12 mouse cellular contexts compared by ENCODE assay signal in genomic region chr3:60513746-60514145, GRCm38 (mm10). TPM values are rescaled to one million over a fixed set of nuclear protein-coding genes. Genes with fewer than 3 reads are reported as not detected.
DNase-seq lines count a peak whose midpoint lies in the region; ATAC-seq lines count a peak whose summit lies in the region.
"Had no signal": no experiment of that assay in that cellular context is flagged by ENCODE, and none has a peak within 500 bp of the region (broad histone marks: within the 10 kb centered on the region; RNA-seq: fewer than 3 reads in every experiment).

No protein-coding gene starts in this region.

- no peak for DNase-seq in cerebellum, postnatal 36 days
- DNase-seq in heart, postnatal 14 days: no peak
- DNase-seq in midbrain, embryonic 11.5 days (ENCODE audit: low spot score, missing footprints): no peak
- no peak for DNase-seq in midbrain, embryonic 14.5 days
- DNase-seq in naive thymus-derived CD4-positive, alpha-beta T cell, adult 2 months (ENCODE audit: low read depth): peak; percentile 38
- DNase-seq in thymus, postnatal 14 days: no peak
- DNase-seq: adrenal gland, postnatal 14 days; embryo, embryonic 11 days; liver, embryonic 13.5 days; retina, postnatal 1 day had no signal

- H3K4me1 ChIP-seq in heart, embryonic 14.5 days (ENCODE audit: control insufficient read depth in 2 of 2, insufficient read depth in 2 of 2, low read length in 2 of 2): peaks cover 17 to 48% of the 10 kb centered on the region in 2 experiments
- H3K4me1 ChIP-seq in midbrain, embryonic 11.5 days (ENCODE audit: control insufficient read depth, insufficient read depth, low read length): peaks cover 2% of the 10 kb centered on the region; the same call in 1 of the 2 replicates
- no peaks in the 10 kb centered on the region for H3K4me1 ChIP-seq in midbrain, embryonic 14.5 days (ENCODE audit: control insufficient read depth, insufficient read depth, low read length)

- H3K4me2 ChIP-seq in heart, embryonic 14.5 days (ENCODE audit: low read length): no peak overlapping the region
- H3K4me2 ChIP-seq in midbrain, embryonic 11.5 days: no peak overlapping the region
- no peak overlapping the region for H3K4me2 ChIP-seq in midbrain, embryonic 14.5 days (ENCODE audit: low read length)
- H3K4me2 ChIP-seq: liver, embryonic 13.5 days had no signal

- no peaks in the 10 kb centered on the region for H3K9me3 ChIP-seq in heart, embryonic 14.5 days (ENCODE audit: control insufficient read depth, low read length)
- H3K9me3 ChIP-seq in midbrain, embryonic 11.5 days (ENCODE audit: control insufficient read depth, low read length): no peaks in the 10 kb centered on the region
- no peaks in the 10 kb centered on the region for H3K9me3 ChIP-seq in midbrain, embryonic 14.5 days (ENCODE audit: control insufficient read depth, low read length)
- H3K9me3 ChIP-seq: liver, embryonic 13.5 days had no signal

- no peaks in the 10 kb centered on the region for H3K27me3 ChIP-seq in heart, embryonic 14.5 days (ENCODE audit: control insufficient read depth, insufficient read depth, low read length)
- H3K27me3 ChIP-seq in midbrain, embryonic 11.5 days (ENCODE audit: control insufficient read depth, insufficient read depth, low read length): 0 out of 2 replicates have a peak, but pooled peaks cover 2% of the 10 kb centered on the region
- no peaks in the 10 kb centered on the region for H3K27me3 ChIP-seq in midbrain, embryonic 14.5 days (ENCODE audit: control insufficient read depth, insufficient read depth, low read length)
- H3K27me3 ChIP-seq: liver, embryonic 13.5 days had no signal

- no peaks in the 10 kb centered on the region for H3K36me3 ChIP-seq in heart, embryonic 14.5 days (ENCODE audit: control insufficient read depth, insufficient read depth, low read length)
- H3K36me3 ChIP-seq in midbrain, embryonic 11.5 days (ENCODE audit: control insufficient read depth, insufficient read depth, low read length): no peaks in the 10 kb centered on the region
- no peaks in the 10 kb centered on the region for H3K36me3 ChIP-seq in midbrain, embryonic 14.5 days (ENCODE audit: control insufficient read depth, insufficient read depth, low read length)
- H3K36me3 ChIP-seq: liver, embryonic 13.5 days had no signal

- 15% methylated on average over 2 of the region's 2 CpGs for WGBS in heart, embryonic 14.5 days
- WGBS in midbrain, embryonic 11.5 days: 85% methylated on average over 2 of the region's 2 CpGs
- 84% methylated on average over 2 of the region's 2 CpGs for WGBS in midbrain, embryonic 14.5 days

- no peak overlapping the region for H3K4me3 ChIP-seq in heart, embryonic 14.5 days (ENCODE audit: control insufficient read depth in 1 of 2, insufficient read depth in 1 of 2, low read depth in 1 of 2, low read length in 2 of 2)
- no peak overlapping the region for H3K4me3 ChIP-seq in midbrain, embryonic 11.5 days (ENCODE audit: low read depth, low read length)
- H3K4me3 ChIP-seq in midbrain, embryonic 14.5 days (replicated peaks; ENCODE audit: low read depth, low read length): no peak overlapping the region
- H3K4me3 ChIP-seq: liver, embryonic 13.5 days had no signal

- ATAC-seq in cerebellum, adult (ENCODE audit: insufficient number of reproducible peaks, low FRiP score, low TSS enrichment): peak; percentile 53; the same call in 1 of the 2 replicates
- no peak for ATAC-seq in heart, embryonic 14.5 days (ENCODE audit: insufficient number of reproducible peaks, insufficient read depth, low FRiP score, low read depth)
- peak; percentile 27; the same call in 1 of the 2 replicates for ATAC-seq in midbrain, embryonic 11.5 days (ENCODE audit: low FRiP score)
- ATAC-seq in midbrain, embryonic 14.5 days (ENCODE audit: low FRiP score, low TSS enrichment): no peak

- intact Hi-C loops in heart, postnatal 14 days (cut with DNase I): no loop called here

- H3K9ac ChIP-seq in heart, embryonic 14.5 days (ENCODE audit: low read length): no peak overlapping the region
- H3K9ac ChIP-seq in midbrain, embryonic 11.5 days (ENCODE audit: low read length): no peak overlapping the region
- no peak overlapping the region for H3K9ac ChIP-seq in midbrain, embryonic 14.5 days (replicated peaks; ENCODE audit: low read length)
- H3K9ac ChIP-seq: liver, embryonic 13.5 days had no signal

- peak overlapping the region; percentile 40 to 65; a peak in 3 of 4 replicates for H3K27ac ChIP-seq in heart, embryonic 14.5 days (replicated peaks in 1 of 2; ENCODE audit: control insufficient read depth in 1 of 2, insufficient read depth in 1 of 2, low read depth in 2 of 2, low read length in 2 of 2)
- no peak overlapping the region for H3K27ac ChIP-seq in midbrain, embryonic 11.5 days (ENCODE audit: low read depth, low read length)
- no peak overlapping the region for H3K27ac ChIP-seq in midbrain, embryonic 14.5 days (replicated peaks; ENCODE audit: low read depth, low read length)

RNA-seq across cellular contexts. Expression of gene Mbnl1, which starts 41.1 kb away (rescaled TPM):
- polyA plus RNA-seq in heart, embryonic 14.5 days (2014; fragmentation: Nextera tagmentation; extraction: Ambion mirVana): 92.7 and 93.2 TPM in 2 replicates
- 100 to 1,000 TPM; 182 to 189 TPM for total RNA-seq in heart, postnatal 14 days (2021)
- 36.2 and 43.0 TPM in 2 replicates for polyA plus RNA-seq in midbrain, embryonic 11.5 days (2014; fragmentation: Nextera tagmentation; extraction: Ambion mirVana)
- polyA plus RNA-seq in midbrain, embryonic 14.5 days (2014; fragmentation: Nextera tagmentation; extraction: Ambion mirVana): 58.0 and 66.8 TPM in 2 replicates

Comparison
In these comparisons a context has a peak if more than half of its experiments do, and no peak if none do; other contexts are left out.
1. ATAC-seq: peak in cerebellum, adult (single experiment) and midbrain, embryonic 11.5 days (single experiment); none in heart, embryonic 14.5 days (single experiment) and midbrain, embryonic 14.5 days (single experiment).
2. H3K27ac ChIP-seq: peak in heart, embryonic 14.5 days (2 of 2); none in midbrain, embryonic 11.5 days (single experiment) and midbrain, embryonic 14.5 days (single experiment).